Mouse (Mus musculus): ENCODE measurements around the gene BC055324. TPM values are rescaled to one million over a fixed set of nuclear protein-coding genes. Genes with fewer than 3 reads are reported as not detected.
"Not testable (repeated sequence)": the region's sequence is repeated elsewhere in the genome, so short reads cannot be mapped to it uniquely, and the experiment has no call there.

Gene BC055324
- total RNA-seq (2021), result under 1 TPM; 0.62 to 0.81 TPM

DNA sequence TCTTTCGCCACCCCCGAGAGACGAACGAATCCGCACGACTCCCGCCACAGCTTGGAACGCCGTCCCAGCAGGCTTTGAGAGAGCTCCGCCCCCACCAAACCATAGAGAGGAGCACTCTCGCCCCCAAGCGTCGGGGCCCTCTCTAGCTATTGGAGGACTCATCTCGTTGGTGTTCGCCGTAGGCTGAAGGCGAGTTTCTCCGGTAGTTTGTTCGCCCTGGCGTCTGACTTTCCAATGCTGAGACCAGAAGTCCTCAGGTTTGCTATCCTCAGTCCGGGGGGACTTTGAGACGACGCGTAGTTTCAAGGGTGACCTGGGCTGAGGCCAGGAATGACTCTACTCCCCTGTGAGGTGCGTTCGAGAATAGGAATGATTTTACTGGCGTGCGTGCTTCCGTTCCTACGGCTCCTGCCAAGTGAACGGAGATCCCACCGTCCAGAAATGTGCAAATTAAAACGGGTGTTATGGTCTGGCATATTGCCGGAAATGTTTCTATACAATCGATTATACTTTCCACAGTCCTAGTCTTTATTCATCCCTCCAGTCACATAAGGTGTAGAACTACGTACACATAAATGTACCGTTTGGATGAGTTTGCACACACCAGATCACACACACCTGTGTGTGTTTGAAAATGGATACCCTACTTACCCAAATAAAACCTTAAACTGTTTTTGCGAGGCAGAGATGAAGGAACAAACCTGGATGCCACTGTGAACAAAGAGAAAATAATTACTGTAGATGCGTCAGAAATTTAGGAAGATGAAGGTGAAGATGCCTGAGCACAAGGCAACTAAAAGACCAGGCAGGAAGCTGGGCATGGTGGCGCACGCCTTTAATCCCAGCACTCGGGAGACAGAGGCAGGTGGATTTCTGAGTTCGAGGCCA lies at the start of gene BC055324, which contains the start of gene Mettl18:
TSS of gene BC055324 (minus strand) at position 76 of the 888 bp plus-strand sequence.
TSS of gene Mettl18 (plus strand) at position 169 of the 888 bp plus-strand sequence.
- peak; percentile 73 for DNase-seq (ENCODE audit: low spot score)
- intact Hi-C loops (cut with DNase I), result loop anchor here (5.0 kb wide), 1 partner anchor 63 kb away; no protein-coding TSS in a partner anchor

- intact Hi-C loops (cut with DNase I), result no loop called here
- peak; percentile 24 for DNase-seq (ENCODE audit: low spot score)
Observed at GRCm38 (mm10) chr1:164043549-164043948, 49.0 kb upstream of the BC055324 start.

DNA sequence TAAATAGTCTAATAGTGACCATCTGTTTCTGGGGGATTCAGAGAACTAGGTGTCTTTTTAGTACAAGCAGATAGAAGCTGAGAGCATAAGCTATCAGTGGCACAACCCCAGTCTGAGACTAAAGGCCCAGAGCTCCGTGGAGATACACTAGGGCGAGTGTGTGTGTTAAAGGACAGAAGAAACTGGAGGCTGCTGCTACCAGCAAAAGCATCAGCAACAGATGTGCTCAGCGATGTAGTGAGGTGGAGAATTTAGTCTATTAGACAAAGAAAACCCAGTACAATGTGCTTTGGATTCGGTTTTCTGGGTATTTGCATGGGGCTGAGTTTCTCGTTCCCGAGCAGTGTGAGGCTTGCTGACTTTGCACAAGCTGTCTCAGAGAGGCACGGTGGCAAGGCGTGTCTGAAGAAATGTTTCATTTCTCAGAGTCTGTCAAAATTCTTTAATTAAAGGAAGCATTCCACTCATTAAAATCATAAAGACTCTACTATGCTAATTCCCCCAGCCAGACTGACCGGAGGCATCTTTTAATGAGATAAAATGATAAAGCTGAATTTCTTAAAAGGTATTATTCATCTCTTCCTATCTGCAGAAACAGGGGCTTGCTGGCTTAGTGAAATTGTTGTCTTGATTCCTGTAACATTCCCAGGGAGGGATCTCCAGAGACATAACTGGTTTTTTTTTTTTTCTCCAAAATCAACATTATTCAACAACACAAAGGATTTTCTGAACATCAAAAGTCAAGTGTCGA lies 46.0 kb upstream of the BC055324 start:
- intact Hi-C loops (cut with DNase I), result no loop called here
- no peak for DNase-seq (ENCODE audit: low spot score)

GRCm38 (mm10) chr1:164027416-164027815 lies 32.8 kb upstream of the BC055324 start:
- DNase-seq (ENCODE audit: low spot score), result no peak
- intact Hi-C loops (cut with DNase I), result no loop called here

- DNase-seq (ENCODE audit: low spot score), result no peak
- intact Hi-C loops (cut with DNase I), result no loop called here
Observed at GRCm38 (mm10) chr1:164025685-164026084, 31.1 kb upstream of the BC055324 start.

DNA sequence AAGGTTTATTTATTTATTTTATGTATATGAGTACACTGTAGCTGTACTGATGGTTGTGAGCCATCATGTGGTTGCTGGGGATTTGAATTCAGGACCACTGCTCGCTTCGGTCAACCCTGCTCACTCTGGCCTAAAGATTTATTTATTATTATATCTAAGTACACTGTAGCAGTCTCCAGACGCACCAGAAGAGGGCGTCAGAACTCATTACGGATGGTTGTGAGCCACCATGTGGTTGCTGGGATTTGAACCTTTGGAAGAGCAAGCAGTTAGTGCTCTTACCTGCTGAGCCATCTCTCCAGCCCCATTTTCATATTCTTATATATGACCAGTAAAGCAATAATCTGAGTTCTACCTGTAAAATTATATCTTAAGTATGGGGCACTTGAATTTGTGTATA lies 27.5 kb upstream of the BC055324 start:
- DNase-seq (ENCODE audit: low spot score); intact Hi-C loops (cut with DNase I): not testable (repeated sequence)

DNA sequence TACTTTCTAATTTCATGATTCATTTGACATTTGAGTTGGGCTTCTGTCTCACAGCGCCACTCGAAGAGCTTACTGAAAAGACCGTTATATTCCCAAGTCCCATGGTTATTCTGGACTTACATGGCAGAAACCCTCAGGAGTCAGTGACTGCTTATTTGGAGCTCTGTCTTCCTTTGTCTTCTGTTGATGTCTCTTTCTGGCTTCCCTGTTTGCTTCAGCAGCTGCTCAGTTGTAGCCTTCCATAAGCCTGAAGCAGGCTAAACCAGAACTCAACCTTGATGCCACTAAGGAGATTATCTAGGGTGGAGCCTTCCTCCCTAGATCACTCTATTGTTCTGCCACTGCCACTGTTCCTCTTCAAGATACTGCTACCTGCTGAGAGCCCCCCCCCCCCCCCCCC lies 26.1 kb upstream of the BC055324 start:
- intact Hi-C loops (cut with DNase I); DNase-seq (ENCODE audit: low spot score): not testable (repeated sequence)

- DNase-seq (ENCODE audit: low spot score), result no peak
- intact Hi-C loops (cut with DNase I), result loop anchor here (5.0 kb wide), 1 partner anchor 33 kb away; no protein-coding TSS in a partner anchor
Observed at GRCm38 (mm10) chr1:164019789-164020188, 25.2 kb upstream of the BC055324 start.

DNA sequence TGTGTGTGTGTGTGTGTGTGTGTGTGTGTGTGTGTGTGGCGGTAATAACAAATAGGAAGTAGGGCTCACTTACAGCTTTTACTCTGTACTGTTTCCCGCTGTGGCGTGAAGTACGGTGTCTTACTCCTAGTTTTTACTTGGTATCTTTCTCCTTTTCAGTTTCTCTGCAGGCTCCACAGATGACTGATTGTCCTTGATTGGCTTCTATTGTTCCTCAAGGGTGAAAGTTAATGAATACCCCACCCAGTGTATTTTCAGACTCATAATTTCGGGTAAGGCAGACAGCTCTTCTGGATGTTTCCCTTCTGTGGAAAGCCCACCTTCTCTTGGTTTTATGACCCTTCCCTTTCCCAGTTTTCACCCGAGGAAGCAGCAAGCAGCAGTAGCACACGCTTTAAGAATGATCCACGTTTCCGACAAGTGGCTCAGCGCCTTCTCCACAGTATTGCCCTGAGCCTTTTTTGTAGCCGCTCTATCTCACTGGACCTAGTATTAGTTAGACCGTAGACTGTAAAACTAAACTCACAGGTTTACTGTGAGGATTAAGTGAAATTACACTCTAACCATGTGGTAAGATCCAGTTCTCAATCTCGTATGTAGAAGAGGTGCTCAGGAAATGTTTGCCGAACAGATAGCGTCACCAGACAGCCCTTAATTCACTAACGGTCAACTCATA lies 23.8 kb upstream of the BC055324 start:
- intact Hi-C loops (cut with DNase I), result loop anchor here (5.0 kb wide), 1 partner anchor 34 kb away; no protein-coding TSS in a partner anchor

DNA sequence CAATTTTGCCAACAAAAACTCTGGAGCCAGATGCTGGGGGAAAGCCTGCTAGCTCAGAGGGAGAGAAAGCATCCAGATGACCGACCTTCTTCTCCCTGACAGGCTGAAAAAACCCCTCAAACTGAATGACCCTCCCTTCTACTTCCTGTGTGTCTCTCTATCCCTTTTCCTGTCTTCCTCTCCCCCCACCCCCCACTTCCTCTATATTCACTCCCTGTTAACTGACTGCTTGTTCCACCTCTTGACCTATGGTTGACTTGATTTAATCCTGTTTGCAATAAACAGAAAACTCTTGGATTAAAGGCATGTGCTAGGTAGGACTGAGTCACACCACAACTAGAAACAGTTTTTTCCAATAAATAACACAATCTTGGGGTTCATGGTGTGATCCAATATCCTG lies 20.0 kb upstream of the BC055324 start:
- intact Hi-C loops (cut with DNase I), result loop anchor here (5.0 kb wide), 1 partner anchor 38 kb away; no protein-coding TSS in a partner anchor

More for the DNA sequence above, 23.8 kb upstream of the BC055324 start:
- no peak for DNase-seq (ENCODE audit: low spot score)

GRCm38 (mm10) chr1:164009235-164009634 lies 14.6 kb upstream of the BC055324 start:
- no peak for DNase-seq (ENCODE audit: low spot score)
- intact Hi-C loops (cut with DNase I), result loop anchor here (1.0 to 5.0 kb wide), 2 partner anchors 129 to 173 kb away; no protein-coding TSS in a partner anchor

More for the DNA sequence above, 20.0 kb upstream of the BC055324 start:
- DNase-seq (ENCODE audit: low spot score), result no peak

- intact Hi-C loops (cut with DNase I), result no loop called here
- DNase-seq (ENCODE audit: low spot score), result no peak
Observed at GRCm38 (mm10) chr1:164004311-164004710, 9.7 kb upstream of the BC055324 start.

- intact Hi-C loops (cut with DNase I), result no loop called here
- no peak for DNase-seq (ENCODE audit: low spot score)
Observed at GRCm38 (mm10) chr1:164001831-164002452, 7.3 kb upstream of the BC055324 start.

DNA sequence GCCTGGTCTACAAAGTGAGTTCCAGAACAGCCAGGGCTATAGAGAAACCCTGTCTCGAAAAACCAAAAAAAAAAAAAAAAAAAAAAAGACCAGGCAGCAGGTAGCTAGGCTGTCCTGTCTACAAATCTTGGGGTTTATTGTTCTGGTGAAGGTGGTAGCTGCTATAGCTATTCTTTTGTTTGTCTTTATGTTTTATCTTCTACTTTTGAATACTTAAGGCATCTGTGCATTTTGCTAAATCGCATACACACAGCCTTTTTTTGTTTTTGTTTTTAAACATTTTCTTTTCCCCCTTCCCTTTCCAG lies 965 bp upstream of the BC055324 start:
- intact Hi-C loops (cut with DNase I), result no loop called here
- DNase-seq (ENCODE audit: low spot score), result no peak

DNA sequence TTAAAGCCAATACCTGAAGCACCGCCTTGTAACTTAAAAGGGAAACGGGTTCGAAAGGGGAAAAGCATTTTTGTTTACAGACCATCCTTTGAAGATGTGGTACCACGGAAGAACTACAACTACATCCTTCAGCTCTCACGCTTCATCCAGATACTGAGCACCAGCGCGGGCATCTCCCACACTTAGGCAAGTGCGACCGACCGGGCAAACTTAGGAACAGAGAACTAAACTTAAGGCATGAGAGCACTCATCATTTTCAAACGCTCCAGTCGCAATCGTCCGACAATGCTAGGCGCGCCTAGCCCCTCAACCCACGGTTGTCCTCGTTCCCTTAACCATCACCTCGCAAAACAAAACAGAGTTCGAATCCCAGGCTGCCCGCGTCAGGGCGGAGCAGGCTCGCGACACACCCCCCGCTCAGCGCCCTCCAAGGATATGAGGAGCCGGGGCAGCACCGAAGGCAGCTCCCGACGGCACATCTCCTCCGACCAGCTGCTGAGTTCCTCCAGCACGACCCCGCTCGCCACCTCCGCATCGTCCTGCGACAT lies 349 bp downstream of the BC055324 start:
- no peak for DNase-seq (ENCODE audit: low spot score)
- intact Hi-C loops (cut with DNase I), result loop anchor here (5.0 kb wide), 1 partner anchor 62 kb away; no protein-coding TSS in a partner anchor

- intact Hi-C loops (cut with DNase I), result loop anchor here (5.0 kb wide), 1 partner anchor 60 kb away; no protein-coding TSS in a partner anchor
- no peak for DNase-seq (ENCODE audit: low spot score)
Observed at GRCm38 (mm10) chr1:163992371-163992770, 2.2 kb downstream of the BC055324 start.

- DNase-seq (ENCODE audit: low spot score), result no peak
- intact Hi-C loops (cut with DNase I), result no loop called here
Observed at GRCm38 (mm10) chr1:163976515-163976914, 18.1 kb downstream of the BC055324 start.

GRCm38 (mm10) chr1:163975088-163975487 lies 19.5 kb downstream of the BC055324 start:
- intact Hi-C loops (cut with DNase I), result no loop called here
- no peak for DNase-seq (ENCODE audit: low spot score)

GRCm38 (mm10) chr1:163974471-163974870 lies 20.1 kb downstream of the BC055324 start:
- intact Hi-C loops (cut with DNase I), result no loop called here
- no peak for DNase-seq (ENCODE audit: low spot score)

Measured in heart, postnatal 25 days (tissue).